Mouse (Mus musculus) left cerebral cortex, adult 2 months (tissue): ENCODE data around the gene Kcnb1. TPM values are rescaled to one million over a fixed set of nuclear protein-coding genes. Genes with fewer than 3 reads are reported as not detected.

ENCODE experiments used
- DNase-seq, 2 experiments: peaks; one replicate each; pipeline ENCODE4 v3.0.0; 2021 to 2022; ENCODE audit warnings: low spot score in 2 of 2, mixed read lengths in 1 of 2; ENCODE audit errors: extremely low spot score in 1 of 2
- H3K27ac ChIP-seq: fragments of 200-600 bp; 2 replicates; pipeline ENCODE4 v1.8.1; 2022
- H3K4me3 ChIP-seq: fragments of 200-600 bp; 2 replicates; pipeline ENCODE4 v1.8.1; 2022
- CTCF ChIP-seq: fragments of 200-600 bp; IDR thresholded peaks from 2 replicates; pipeline ENCODE4 v1.8.1; 2022; ENCODE audit warnings: antibody characterized with exemption, mild to moderate bottlenecking, moderate library complexity
- intact Hi-C: fragments of 180-260 bp; cut with DNase I; formaldehyde crosslinking; loops from one replicate; pipeline ENCODE4 v1.15.1; 2025
- total RNA-seq, 2 experiments: library from RNA; stranded (reverse); gene quantifications; 2 replicates each; pipeline ENCODE4 v1.2.3; 2021

The Kcnb1 gene
- total RNA-seq, 2 experiments from 2014 or later: 230 to 237 TPM

- no peak overlapping the region for H3K4me3 ChIP-seq
- DNase-seq: no peak
- intact Hi-C loops: no loop called here
- peak overlapping the region; percentile 78 for H3K27ac ChIP-seq
- TF ChIP-seq CTCF: no peak
Measured at GRCm38 (mm10) chr2:167181662-167182389, 8.1 kb downstream of the Kcnb1 start.

DNA sequence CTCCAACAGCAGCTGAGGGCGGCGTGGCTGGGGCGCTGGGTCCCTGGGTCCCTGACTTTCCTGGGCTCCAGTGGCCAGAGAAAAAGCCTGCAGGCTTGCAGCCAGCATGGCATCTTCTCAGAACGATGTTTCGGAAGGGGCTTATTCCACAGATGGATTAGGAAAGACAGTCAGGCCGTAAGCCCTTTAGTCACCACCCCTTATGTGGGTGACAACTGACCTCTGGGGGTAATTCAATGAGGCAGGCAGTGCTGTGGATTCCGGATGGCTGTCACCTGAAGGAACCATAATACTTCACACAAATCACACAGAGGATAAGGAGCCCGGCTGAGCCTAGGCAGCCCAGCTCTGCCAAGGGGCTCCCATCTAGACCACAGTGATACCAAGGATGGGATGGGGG lies 8.9 kb downstream of the Kcnb1 start:
- intact Hi-C loops: no loop called here
- Histone ChIP-seq H3K4me3 (no peak overlapping the region), H3K27ac (peak overlapping the region; percentile 78)
- no peak for DNase-seq
- TF ChIP-seq CTCF: no peak

DNA sequence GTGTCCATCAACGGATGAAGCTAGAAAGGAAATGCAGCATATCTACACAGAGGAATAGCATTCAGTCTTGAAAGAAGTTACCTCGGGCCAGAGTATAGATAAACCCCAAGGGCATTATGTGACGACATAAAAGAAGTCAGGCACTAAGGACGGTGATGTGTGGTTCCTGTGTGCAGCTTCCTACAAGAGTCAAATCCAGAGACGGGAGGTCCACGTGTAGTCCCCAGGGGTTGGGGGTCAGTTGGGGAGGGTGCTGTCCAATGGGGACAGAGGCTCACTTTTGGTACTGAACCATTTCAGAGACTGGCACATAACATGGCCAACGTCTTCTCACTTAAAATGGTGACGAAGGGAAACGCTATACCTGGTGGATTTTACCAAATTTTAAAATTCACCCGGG lies 10.7 kb downstream of the Kcnb1 start:
- DNase-seq: no peak
- intact Hi-C loops: no loop called here
- TF ChIP-seq CTCF: no peak
- H3K27ac ChIP-seq: no peak overlapping the region; the same call in 1 of the 2 replicates
- H3K4me3 ChIP-seq: no peak overlapping the region

- intact Hi-C loops: loop anchor here (1.0 kb wide), 1 partner anchor 98 kb away; no protein-coding TSS in a partner anchor
- H3K4me3 ChIP-seq: no peak overlapping the region
- peak overlapping the region; percentile 84 for H3K27ac ChIP-seq
- DNase-seq: peak in 1 of 2 experiments; percentile 65
- no peak for TF ChIP-seq CTCF
Measured at GRCm38 (mm10) chr2:167177231-167177641, 12.7 kb downstream of the Kcnb1 start.

DNA sequence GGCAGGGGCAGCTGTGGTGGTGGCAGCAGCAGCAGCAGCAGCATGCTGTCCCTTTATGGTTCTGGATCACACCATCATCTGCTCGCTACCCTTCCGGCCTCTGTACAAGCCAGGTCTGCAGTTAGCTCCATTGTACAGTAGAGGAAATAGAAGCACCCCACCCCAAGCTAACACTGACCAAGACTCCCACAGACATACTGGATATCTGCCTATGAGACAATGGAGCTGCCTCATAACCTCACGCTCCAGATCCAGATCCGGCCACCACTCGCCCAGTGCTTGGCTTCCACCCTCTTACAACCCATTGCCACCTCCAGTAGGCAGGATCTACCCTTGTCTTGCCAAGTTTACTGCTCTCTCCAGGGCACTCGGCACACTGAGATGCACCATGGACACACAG lies 14.7 kb downstream of the Kcnb1 start:
- no peak for DNase-seq
- intact Hi-C loops: no loop called here

DNA sequence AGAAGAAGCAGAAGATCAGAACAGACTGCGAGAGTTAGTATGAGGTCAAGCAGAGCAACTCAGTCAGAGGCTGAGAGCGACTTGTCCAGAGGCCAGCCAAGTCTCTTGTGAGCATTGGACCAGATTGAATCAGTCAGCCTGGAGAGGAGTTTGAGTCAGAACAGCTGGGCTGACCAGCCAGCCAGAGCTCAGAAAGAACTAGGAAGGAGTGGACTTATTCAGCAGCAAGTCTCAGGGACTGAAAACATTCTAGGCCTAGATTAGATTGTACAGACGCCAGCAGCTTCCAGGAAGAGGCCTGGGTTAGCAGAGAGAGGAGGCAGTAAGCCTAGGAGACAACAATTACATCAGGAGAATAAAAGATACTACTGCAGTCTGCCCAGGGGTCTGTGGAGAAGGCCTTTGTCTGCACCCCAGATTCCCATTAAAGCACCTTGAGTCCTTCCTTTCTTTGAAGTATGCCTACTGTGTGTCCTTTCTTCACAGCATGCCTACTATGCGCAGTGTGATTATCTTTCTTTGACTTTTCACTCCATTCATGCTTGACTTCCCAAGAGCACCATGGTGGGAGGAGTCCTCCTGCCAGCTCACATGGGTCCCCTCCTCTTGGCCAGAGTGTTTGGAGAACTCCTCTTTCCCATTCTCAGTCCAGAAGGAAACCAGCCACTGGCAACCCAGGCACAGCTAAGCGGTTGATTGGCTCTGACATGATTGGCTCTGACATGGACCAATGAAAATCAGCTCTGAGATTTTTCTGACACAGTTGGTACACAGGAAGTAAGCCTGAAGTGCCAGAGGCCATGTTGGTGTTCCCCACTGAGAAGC lies 16.7 kb downstream of the Kcnb1 start:
- H3K4me3 ChIP-seq: no peak overlapping the region
- no peak for DNase-seq
- no peak for TF ChIP-seq CTCF
- intact Hi-C loops: no loop called here
- no peak overlapping the region for H3K27ac ChIP-seq

More for the DNA sequence above, 14.7 kb downstream of the Kcnb1 start:
- no peak overlapping the region for H3K4me3 ChIP-seq
- peak overlapping the region; percentile 21; the same call in 1 of the 2 replicates for H3K27ac ChIP-seq
- no peak for TF ChIP-seq CTCF

GRCm38 (mm10) chr2:167167515-167168212 lies 22.3 kb downstream of the Kcnb1 start:
- intact Hi-C loops: no loop called here
- TF ChIP-seq CTCF: no peak
- Histone ChIP-seq H3K4me3 (no peak overlapping the region), H3K27ac (peak overlapping the region; percentile 66)
- no peak for DNase-seq

- no peak for TF ChIP-seq CTCF
- intact Hi-C loops: no loop called here
- no peak for DNase-seq
- Histone ChIP-seq H3K27ac (peak overlapping the region; percentile 73), H3K4me3 (no peak overlapping the region)
Measured at GRCm38 (mm10) chr2:167163600-167163999, 26.4 kb downstream of the Kcnb1 start.

- DNase-seq: no peak
- intact Hi-C loops: no loop called here
- no peak overlapping the region for H3K4me3 ChIP-seq
- no peak for TF ChIP-seq CTCF
- H3K27ac ChIP-seq: peak overlapping the region; percentile 73
Measured at GRCm38 (mm10) chr2:167163134-167163533, 26.8 kb downstream of the Kcnb1 start.

DNA sequence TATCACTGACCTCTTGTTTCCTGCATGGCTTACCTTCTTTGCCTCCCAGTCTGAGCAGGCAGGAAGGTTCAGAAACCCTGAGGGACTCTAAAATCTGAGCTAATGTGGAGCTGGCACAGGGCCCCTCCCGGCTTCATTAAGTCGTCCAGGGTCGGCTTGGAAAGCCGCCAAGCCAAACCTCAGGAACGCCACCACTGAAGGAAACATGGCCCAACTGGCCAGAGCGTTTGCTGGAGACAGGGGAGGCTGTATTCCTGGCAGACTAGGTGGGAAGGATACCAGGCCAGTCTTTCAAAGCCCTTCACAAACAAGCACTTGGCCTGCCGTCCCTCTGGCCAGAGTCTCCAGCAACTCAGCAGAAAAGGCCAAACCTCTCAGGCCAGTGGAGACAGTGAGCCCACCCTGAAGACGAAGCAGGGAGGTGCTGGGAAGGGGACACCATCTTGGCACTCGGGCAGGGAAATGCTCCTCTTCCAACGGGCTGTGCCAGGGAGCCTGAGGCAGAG lies 27.4 kb downstream of the Kcnb1 start:
- intact Hi-C loops: no loop called here
- TF ChIP-seq CTCF: no peak
- DNase-seq: no peak
- Histone ChIP-seq H3K27ac (peak overlapping the region; percentile 73), H3K4me3 (no peak overlapping the region)

- intact Hi-C loops: no loop called here
- DNase-seq: no peak
- H3K27ac ChIP-seq: no peak overlapping the region
- H3K4me3 ChIP-seq: no peak overlapping the region
- no peak for TF ChIP-seq CTCF
Measured at GRCm38 (mm10) chr2:167159721-167160120, 30.2 kb downstream of the Kcnb1 start.
